Mouse (Mus musculus): ENCODE measurements around the gene Gm49336. TPM values are rescaled to one million over a fixed set of nuclear protein-coding genes. Genes with fewer than 3 reads are reported as not detected.

The Gm49336 gene
- polyA plus RNA-seq, 1 experiment from 2014 or later: 56.1 TPM

DNA sequence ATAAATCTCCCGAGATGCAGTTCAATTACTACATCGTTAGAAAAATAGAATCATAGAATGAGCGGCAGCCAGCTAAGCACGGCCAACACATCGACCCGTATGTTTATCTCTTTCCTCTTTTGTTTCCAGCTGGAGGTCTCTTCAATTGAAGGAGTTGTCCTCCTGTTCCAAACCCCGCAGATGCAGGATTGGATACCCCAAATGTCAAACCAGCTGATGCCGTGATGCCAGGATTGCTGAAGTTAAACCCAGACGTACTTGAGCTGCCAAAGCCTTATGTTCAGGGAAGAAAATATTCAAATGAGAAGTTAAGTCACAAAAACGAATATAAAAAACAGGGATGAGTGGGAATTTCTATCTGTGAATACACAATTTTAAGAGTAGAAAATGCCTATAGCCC, 31.4 kb downstream of the Gm49336 start:
- H3K36me3 ChIP-seq: peaks cover 36% of the 10 kb centered on the region
- no peak for ATAC-seq (ENCODE audit: insufficient number of reproducible peaks, insufficient read depth, low FRiP score, low TSS enrichment, low read depth)
- no peak overlapping the region for H3K27ac ChIP-seq
- no peak overlapping the region for H3K4me2 ChIP-seq
- WGBS: 91% methylated on average over 10 of the region's 10 CpGs
- H3K4me1 ChIP-seq (replicated peaks): no peaks in the 10 kb centered on the region
- no peak overlapping the region for H3K9ac ChIP-seq (replicated peaks)
- no peak overlapping the region for H3K4me3 ChIP-seq (replicated peaks)
- H3K27me3 ChIP-seq: no peaks in the 10 kb centered on the region
- H3K9me3 ChIP-seq: no peaks in the 10 kb centered on the region

DNA sequence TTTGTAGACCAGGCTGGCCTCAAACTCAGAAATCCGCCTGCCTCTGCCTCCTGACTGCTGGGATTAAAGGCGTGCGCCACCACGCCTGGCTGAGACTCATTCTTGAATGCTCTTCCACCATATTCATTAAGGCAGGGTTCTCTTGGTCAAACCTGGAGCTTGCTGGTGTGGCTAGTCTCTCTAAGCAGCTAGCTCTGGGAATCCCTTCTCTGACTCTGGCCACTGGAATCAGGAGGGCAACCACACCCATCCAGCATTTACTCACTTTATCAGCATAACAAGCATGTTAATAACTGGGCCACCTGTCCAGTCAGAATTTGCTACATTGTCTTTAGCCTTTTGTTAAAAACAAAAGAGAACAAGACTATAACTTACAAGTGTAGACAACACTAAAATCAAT, 33.7 kb downstream of the Gm49336 start:
- no peaks in the 10 kb centered on the region for H3K4me1 ChIP-seq (replicated peaks)
- H3K9me3 ChIP-seq: no peaks in the 10 kb centered on the region
- H3K27me3 ChIP-seq: no peaks in the 10 kb centered on the region
- no peak overlapping the region for H3K9ac ChIP-seq (replicated peaks)
- 97% methylated on average over 4 of the region's 4 CpGs for WGBS
- peaks cover 36% of the 10 kb centered on the region for H3K36me3 ChIP-seq
- no peak overlapping the region for H3K27ac ChIP-seq
- no peak for ATAC-seq (ENCODE audit: insufficient number of reproducible peaks, insufficient read depth, low FRiP score, low TSS enrichment, low read depth)
- no peak overlapping the region for H3K4me2 ChIP-seq
- H3K4me3 ChIP-seq (replicated peaks): no peak overlapping the region

DNA sequence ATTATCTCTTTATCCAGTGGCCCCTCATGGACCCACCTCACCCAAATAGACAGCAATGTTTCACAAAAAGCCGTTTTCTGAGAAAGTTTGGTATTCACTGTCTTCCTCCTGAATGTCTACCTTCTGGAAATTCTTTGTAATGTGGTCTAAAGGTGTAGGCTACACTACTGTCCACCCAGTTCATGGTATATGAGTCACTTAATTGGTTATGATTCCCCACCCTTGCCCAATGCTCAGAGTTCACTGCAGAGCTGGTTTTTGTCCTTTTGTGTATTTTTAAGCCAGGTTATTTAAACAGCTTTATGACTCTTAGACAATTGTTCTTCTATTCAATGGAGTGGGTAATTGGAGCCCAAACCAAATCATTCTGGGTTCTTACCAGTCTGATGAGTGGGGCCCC, 35.2 kb downstream of the Gm49336 start:
- 92% methylated on average over 1 of the region's 1 CpGs for WGBS
- Histone ChIP-seq H3K9me3 (no peaks in the 10 kb centered on the region), H3K4me1 (replicated peaks) (no peaks in the 10 kb centered on the region), H3K4me2 (no peak overlapping the region), H3K4me3 (replicated peaks) (no peak overlapping the region), H3K27ac (no peak overlapping the region), H3K36me3 (peaks cover 31% of the 10 kb centered on the region), H3K27me3 (no peaks in the 10 kb centered on the region), H3K9ac (replicated peaks) (no peak overlapping the region)
- ATAC-seq (ENCODE audit: insufficient number of reproducible peaks, insufficient read depth, low FRiP score, low TSS enrichment, low read depth): no peak

DNA sequence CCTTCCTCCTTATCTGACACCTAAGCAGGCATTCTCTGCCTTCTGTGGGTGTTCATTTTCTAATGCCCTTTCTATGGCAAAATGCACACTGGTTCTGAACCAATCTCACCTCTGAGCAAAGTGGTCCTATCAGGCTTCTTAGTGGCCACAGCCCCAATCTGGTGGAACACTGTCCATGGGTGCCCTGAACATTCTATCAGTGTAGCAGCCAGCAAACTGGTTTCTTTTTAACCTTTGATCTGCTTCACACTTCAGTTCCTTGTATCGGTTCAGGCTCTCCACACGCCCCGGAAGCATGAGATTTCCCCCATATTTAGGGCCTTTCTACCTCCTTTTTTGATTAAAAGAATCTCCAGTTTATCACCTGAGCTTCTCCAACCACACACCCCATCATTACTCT, 36.3 kb downstream of the Gm49336 start:
- no peak overlapping the region for H3K27ac ChIP-seq

DNA sequence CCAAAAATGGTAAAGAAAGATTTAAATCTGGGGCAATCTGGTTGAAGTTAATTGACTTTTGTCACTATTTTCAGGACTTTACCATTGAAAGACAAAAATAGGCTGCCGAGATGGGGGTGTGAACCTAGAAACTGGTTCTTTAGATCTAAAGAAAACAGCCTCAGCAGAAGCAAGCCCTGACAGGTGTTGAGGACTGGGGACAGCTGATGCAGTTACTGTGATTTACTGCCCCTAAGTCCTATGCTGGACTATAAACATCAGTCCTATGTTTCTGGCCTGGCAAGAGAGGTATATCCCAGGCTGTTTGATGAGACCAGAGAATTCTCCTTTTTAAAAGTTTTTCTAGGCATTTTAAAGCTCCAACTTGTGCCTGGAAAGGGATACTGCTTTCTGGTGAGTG, 37.3 kb downstream of the Gm49336 start:
- Histone ChIP-seq H3K9me3 (no peaks in the 10 kb centered on the region), H3K4me1 (replicated peaks) (no peaks in the 10 kb centered on the region), H3K27me3 (no peaks in the 10 kb centered on the region), H3K4me3 (replicated peaks) (no peak overlapping the region), H3K9ac (replicated peaks) (no peak overlapping the region), H3K4me2 (no peak overlapping the region), H3K36me3 (peaks cover 14% of the 10 kb centered on the region), H3K27ac (no peak overlapping the region)
- WGBS: 56% methylated on average over 1 of the region's 1 CpGs
- no peak for ATAC-seq (ENCODE audit: insufficient number of reproducible peaks, insufficient read depth, low FRiP score, low TSS enrichment, low read depth)

More for the DNA sequence above, 36.3 kb downstream of the Gm49336 start:
- peaks cover 24% of the 10 kb centered on the region for H3K36me3 ChIP-seq
- H3K4me2 ChIP-seq: no peak overlapping the region
- no peaks in the 10 kb centered on the region for H3K9me3 ChIP-seq
- no peaks in the 10 kb centered on the region for H3K4me1 ChIP-seq (replicated peaks)
- no peaks in the 10 kb centered on the region for H3K27me3 ChIP-seq
- ATAC-seq (ENCODE audit: insufficient number of reproducible peaks, insufficient read depth, low FRiP score, low TSS enrichment, low read depth): no peak
- H3K9ac ChIP-seq (replicated peaks): no peak overlapping the region
- no peak overlapping the region for H3K4me3 ChIP-seq (replicated peaks)
- WGBS: 91% methylated on average over 3 of the region's 3 CpGs

DNA sequence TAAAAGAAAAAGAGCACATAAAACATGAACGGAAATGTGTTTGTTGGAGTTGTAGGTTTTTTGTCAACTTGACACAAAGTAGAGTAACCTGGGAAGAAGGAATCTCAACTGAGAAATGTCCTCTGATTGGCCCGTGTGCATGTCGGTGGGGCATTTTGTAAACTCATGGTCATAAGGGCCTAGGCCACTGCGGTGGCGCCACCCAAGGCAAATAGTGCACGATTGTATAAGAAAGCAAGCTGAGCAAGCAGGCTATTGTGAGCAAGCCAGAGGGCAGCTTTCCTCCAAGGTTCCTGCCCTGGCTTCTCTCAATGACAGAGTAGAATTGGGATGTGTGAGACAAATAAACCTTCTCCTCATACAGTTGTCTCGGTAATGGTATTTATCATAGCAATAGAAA, 42.1 kb downstream of the Gm49336 start:
- Histone ChIP-seq H3K4me2 (no peak overlapping the region), H3K4me3 (replicated peaks) (no peak overlapping the region), H3K36me3 (no peaks in the 10 kb centered on the region), H3K4me1 (replicated peaks) (0 out of 2 replicates have a peak, but pooled peaks cover under 1% of the 10 kb centered on the region), H3K9ac (replicated peaks) (no peak overlapping the region), H3K27ac (no peak overlapping the region), H3K9me3 (no peaks in the 10 kb centered on the region), H3K27me3 (no peaks in the 10 kb centered on the region)
- ATAC-seq (ENCODE audit: insufficient number of reproducible peaks, insufficient read depth, low FRiP score, low TSS enrichment, low read depth): no peak
- WGBS: 90% methylated on average over 7 of the region's 7 CpGs

DNA sequence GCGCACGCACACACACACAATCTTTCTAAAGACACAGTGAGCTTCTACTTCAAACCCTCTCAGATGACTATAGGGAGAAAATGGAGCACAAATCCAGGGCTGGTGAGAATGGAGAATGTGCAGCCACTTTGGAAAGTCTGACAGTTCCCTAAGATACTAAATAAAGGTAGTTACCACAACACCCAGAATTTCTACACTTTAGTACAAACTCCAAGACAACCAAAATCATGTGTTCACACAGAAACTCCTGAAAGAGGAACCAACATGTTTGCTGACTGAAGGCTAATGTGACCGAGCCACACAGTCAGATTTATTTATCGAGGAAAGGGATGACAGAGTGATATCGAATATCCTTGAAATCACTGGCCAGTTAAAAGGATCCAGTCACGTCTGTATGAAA, 46.3 kb downstream of the Gm49336 start:
- 91% methylated on average over 6 of the region's 6 CpGs for WGBS
- Histone ChIP-seq H3K4me3 (replicated peaks) (no peak overlapping the region), H3K9me3 (no peaks in the 10 kb centered on the region), H3K36me3 (no peaks in the 10 kb centered on the region), H3K27me3 (no peaks in the 10 kb centered on the region), H3K4me2 (no peak overlapping the region), H3K4me1 (replicated peaks) (0 out of 2 replicates have a peak, but pooled peaks cover 3% of the 10 kb centered on the region), H3K27ac (no peak overlapping the region), H3K9ac (replicated peaks) (no peak overlapping the region)
- no peak for ATAC-seq (ENCODE audit: insufficient number of reproducible peaks, insufficient read depth, low FRiP score, low TSS enrichment, low read depth)

DNA sequence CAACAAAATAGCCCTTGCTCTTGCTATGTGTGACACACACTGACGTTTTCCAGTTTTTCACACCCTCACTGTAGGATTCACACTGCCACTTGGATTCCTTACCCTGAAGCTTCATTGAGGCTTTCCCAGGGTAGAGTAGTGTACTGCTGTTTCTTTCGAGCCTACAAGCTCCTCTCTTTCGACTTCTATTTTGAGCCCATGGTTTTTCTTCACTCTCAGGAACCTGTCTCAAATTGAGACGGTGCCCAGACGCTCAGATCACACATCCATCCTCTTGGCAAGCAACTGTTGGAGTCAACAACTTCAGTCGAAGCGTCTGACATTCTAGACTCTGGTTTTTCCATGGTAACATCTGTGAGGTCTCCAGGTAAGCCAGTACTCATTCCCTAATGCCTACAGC, 54.4 kb downstream of the Gm49336 start, which contains the start of gene Atp8a2:
Gene Atp8a2 (minus strand): TSS at position 296 of the 400 bp plus-strand sequence.
- Histone ChIP-seq H3K27ac (no peak within 1 kb of the TSS), H3K4me2 (no peak within 1 kb of the TSS), H3K36me3 (no peaks in the 10 kb centered on the region), H3K4me3 (replicated peaks) (no peak within 1 kb of the TSS), H3K9ac (replicated peaks) (no peak within 1 kb of the TSS), H3K4me1 (replicated peaks) (no peaks in the 10 kb centered on the region), H3K9me3 (no peaks in the 10 kb centered on the region), H3K27me3 (no peaks in the 10 kb centered on the region)
- no peak for ATAC-seq (ENCODE audit: insufficient number of reproducible peaks, insufficient read depth, low FRiP score, low TSS enrichment, low read depth)
- 69% methylated on average over 7 of the region's 7 CpGs for WGBS

DNA sequence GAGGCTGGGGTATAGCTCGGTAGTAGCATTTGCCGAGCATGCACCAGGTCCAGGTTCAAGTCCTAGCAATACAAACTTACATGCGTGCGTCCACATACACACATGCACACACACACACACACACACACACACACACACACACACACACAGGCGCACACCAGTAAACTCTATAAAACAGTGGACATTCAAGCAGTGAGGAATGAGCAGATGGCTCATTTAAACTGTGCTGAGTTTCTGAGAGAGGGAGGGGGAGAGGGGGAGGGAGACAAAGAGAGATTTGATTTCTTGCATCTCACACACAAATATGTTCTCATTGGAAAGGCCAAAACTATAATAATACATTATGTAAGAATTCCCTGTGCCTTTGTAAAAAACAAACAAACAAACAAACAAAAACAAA, 55.3 kb downstream of the Gm49336 start:
- Histone ChIP-seq H3K27me3 (no peaks in the 10 kb centered on the region), H3K4me1 (replicated peaks) (no peaks in the 10 kb centered on the region), H3K9ac (replicated peaks) (no peak overlapping the region), H3K4me3 (replicated peaks) (no peak overlapping the region), H3K36me3 (no peaks in the 10 kb centered on the region), H3K27ac (no peak overlapping the region), H3K9me3 (no peaks in the 10 kb centered on the region), H3K4me2 (no peak overlapping the region)
- ATAC-seq (ENCODE audit: insufficient number of reproducible peaks, insufficient read depth, low FRiP score, low TSS enrichment, low read depth): no peak
- 82% methylated on average over 5 of the region's 5 CpGs for WGBS

DNA sequence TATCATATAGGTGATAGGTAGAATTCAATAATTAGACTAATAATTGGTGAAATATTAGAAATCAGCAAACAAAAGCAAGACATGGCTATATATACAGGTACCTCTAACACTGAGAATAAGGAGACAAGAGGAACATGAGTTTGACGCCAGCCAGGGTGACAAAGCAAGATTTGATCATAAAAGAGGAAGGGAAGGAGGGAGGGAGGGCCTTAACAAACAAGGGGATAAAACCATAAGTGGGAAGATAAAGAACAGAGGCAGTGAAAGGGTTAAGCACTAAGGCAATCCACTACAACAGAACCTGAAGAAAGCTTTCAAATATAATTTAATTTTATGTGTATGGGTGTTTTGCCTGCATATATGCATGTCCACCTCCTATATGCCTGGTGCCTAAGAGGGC, 56.7 kb downstream of the Gm49336 start:
- no peak overlapping the region for H3K27ac ChIP-seq
- no peak for ATAC-seq (ENCODE audit: insufficient number of reproducible peaks, insufficient read depth, low FRiP score, low TSS enrichment, low read depth)
- 78% methylated on average over 1 of the region's 1 CpGs for WGBS
- no peaks in the 10 kb centered on the region for H3K9me3 ChIP-seq
- no peak overlapping the region for H3K4me2 ChIP-seq
- H3K27me3 ChIP-seq: no peaks in the 10 kb centered on the region
- no peaks in the 10 kb centered on the region for H3K4me1 ChIP-seq (replicated peaks)
- H3K36me3 ChIP-seq: no peaks in the 10 kb centered on the region
- H3K4me3 ChIP-seq (replicated peaks): no peak overlapping the region
- no peak overlapping the region for H3K9ac ChIP-seq (replicated peaks)

DNA sequence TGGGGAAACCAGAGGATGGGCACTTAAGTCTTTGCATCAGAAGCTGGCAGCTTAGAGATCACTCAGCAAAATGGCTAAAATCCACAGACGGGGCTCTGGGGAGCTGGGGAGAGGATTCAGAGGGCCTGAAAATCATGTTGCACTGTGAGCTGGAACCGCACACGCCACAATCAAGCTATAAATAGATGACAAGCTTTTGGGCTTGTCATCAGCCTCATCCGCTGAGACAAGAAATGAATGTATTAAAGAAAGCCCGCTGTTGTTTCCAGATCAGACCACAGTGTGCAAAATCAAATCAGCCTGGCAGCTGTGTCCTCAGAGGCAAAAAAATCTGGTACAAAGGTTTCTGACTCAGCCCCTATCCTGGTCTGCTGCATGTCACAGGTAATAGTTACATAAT, 61.5 kb downstream of the Gm49336 start:
- Histone ChIP-seq H3K9me3 (no peaks in the 10 kb centered on the region), H3K4me2 (no peak overlapping the region), H3K4me3 (replicated peaks) (no peak overlapping the region), H3K9ac (replicated peaks) (no peak overlapping the region), H3K27me3 (no peaks in the 10 kb centered on the region), H3K4me1 (replicated peaks) (no peaks in the 10 kb centered on the region), H3K36me3 (no peaks in the 10 kb centered on the region), H3K27ac (no peak overlapping the region)
- 85% methylated on average over 5 of the region's 5 CpGs for WGBS
- ATAC-seq (ENCODE audit: insufficient number of reproducible peaks, insufficient read depth, low FRiP score, low TSS enrichment, low read depth): no peak

DNA sequence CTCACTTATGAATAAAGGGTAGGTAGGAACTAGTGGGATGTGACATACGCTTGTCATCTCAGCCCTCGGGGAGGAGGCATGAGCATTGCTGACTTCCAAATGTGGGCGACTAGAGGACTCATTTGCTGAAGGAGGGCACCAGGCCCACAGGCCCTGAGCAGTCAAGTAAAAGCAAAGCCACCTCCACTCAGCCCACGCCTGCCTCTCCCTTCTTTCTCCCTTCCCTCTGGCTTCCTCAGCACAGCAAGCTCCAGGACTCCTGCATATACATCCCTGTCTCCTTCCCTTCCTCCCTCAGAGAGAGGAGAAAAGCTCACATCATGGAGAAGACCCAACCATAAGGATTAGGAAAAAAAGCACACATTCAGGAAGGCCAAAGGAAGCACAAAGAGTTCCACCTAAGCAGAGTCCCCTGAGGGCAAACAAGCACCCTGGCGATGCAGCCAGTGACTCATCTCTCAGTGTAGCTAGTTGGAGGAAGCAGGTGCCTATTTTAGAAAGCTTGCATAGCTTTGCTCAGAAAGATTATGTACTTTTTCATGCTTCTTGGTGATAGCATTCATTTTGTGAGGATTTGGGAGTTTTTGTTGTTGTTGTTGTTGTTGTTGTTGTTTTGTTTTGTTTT, 63.0 kb downstream of the Gm49336 start:
- 74% methylated on average over 5 of the region's 5 CpGs for WGBS
- no peak overlapping the region for H3K4me2 ChIP-seq
- H3K4me1 ChIP-seq (replicated peaks): no peaks in the 10 kb centered on the region
- H3K4me3 ChIP-seq (replicated peaks): no peak overlapping the region
- H3K36me3 ChIP-seq: no peaks in the 10 kb centered on the region
- no peak overlapping the region for H3K27ac ChIP-seq
- no peak overlapping the region for H3K9ac ChIP-seq (replicated peaks)
- no peaks in the 10 kb centered on the region for H3K9me3 ChIP-seq
- no peaks in the 10 kb centered on the region for H3K27me3 ChIP-seq
- ATAC-seq (ENCODE audit: insufficient number of reproducible peaks, insufficient read depth, low FRiP score, low TSS enrichment, low read depth): no peak

Measured in limb, embryonic 12.5 days (tissue).